Mouse (Mus musculus) cerebral cortex, adult 2 months (tissue): Measurements from ENCODE around the gene Bmp8a.

Experiments
- WGBS: fragments of 180-500 bp; shearing (Covaris S2); methylation state at CpG from one replicate; pipeline ENCODE4 v1.1.7; 2018; 5-methylcytosine and 5-hydroxymethylcytosine counted together

Bmp8a gene

DNA sequence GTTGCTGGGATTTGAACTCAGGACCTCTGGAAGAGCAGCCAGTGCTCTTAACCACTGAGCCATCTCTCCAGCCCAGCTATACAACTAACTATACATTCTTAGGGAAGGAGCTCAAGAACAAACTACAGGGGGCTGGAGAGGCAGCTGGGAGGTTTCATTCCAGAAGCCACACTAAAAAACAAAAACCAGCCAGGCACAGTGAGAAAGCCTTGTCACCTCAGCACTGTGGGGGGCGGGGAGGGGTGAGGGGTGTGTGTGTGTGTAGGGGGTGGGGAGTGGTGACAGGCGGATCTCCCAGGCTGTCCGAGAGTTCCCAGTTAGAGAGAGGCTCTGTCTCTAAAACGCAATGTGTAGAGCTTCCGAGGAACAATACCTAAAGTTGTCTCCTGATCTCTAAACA, 11.7 kb downstream of the Bmp8a start:
- 88% methylated on average over 3 of the region's 5 CpGs for WGBS

DNA sequence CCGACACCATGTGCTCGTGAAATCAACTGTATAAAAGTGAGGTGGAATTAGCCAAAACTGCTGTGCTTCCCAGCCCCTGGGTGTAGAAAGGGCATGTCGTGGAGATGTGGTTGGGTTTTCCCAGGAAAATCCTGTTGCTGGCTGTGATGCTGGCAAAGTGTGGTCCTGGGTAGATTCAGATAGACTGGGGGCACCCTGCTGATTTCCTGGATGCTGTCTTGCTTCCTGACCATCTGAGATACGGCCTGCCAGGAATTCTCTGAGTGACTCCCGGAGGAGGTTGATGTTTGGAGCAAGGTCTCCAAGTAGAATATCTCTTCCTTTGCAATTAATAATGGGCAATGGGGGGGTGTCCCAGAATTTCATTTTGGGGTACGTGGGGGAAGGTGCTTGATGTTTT, 14.1 kb downstream of the Bmp8a start:
- 78% methylated on average over 6 of the region's 6 CpGs for WGBS

- WGBS: 88% methylated on average over 3 of the region's 3 CpGs
These were observed 15.4 kb downstream of the Bmp8a start for GRCm38 (mm10) chr4:123327630-123328029.

DNA sequence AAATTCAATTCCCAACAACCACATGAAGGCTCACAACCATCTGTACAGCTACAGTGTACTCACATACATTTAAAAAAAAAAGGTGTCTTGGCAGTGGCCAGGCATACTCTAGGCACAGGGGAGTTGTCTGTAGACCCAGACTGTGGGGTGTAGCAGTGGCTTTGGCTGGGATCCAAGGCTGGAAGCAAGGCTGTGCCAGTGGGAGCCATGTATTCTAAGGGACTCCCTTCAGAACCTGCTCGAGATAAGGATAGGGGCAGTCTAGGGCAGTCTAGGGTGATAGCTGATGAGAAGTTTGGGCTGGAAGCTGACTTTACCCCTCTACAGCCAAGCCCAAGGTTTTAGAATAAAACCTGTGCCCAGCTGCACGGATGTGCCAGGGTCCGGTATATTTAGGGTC, 17.0 kb downstream of the Bmp8a start:
- WGBS: 80% methylated on average over 3 of the region's 3 CpGs

DNA sequence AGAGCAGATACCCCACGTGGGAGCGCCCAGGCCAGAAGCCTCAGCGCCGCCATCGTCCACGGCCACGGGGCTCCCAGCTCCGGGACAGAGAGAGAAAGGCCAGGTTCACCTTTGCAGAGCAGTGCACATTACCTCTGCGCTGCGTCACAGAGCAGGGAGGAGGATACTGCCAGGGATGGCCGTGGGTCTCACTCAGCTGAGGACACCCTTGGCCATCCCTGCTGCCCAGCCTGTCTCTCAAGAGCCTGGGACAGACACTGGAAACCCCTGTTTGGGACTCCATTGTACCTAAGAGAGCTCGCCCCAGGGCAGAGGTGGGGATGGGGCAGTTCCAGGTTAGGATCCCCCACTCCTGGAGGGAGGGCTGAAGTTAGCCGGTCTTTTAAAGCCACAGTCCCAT, 19.5 kb downstream of the Bmp8a start, which contains the start of gene Oxct2a:
TSS of gene Oxct2a (minus strand) at position 101 of the 400 bp plus-strand sequence.
- 19% methylated on average over 10 of the region's 13 CpGs for WGBS

- 12% methylated on average over 29 of the region's 38 CpGs for WGBS
These were observed 20.1 kb downstream of the Bmp8a start for GRCm38 (mm10) chr4:123322910-123323309.

GRCm38 (mm10) chr4:123314497-123314896, 28.6 kb downstream of the Bmp8a start:
- 95% methylated on average over 3 of the region's 3 CpGs for WGBS

DNA sequence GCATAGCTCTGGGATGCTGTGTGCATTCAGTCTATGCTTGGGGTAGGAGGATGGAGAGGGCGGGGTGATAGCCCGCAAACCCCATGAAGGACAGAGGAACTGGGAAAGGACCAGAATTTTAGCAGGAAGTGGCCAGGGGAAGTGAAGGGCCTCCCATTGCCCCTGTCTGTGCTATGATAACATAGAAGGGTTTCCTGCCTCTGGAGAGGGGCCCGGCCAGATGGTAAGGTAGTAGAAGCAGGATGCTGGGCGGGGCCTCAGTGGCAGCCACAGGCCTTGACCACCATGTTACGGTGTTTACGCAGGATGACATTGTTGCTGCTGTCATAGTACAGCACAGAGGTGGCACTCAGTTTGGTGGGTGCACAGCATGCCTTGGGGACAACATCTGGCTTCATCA, 30.0 kb downstream of the Bmp8a start:
- WGBS: 85% methylated on average over 6 of the region's 6 CpGs

- 94% methylated on average over 7 of the region's 7 CpGs for WGBS
These were observed 31.2 kb downstream of the Bmp8a start for GRCm38 (mm10) chr4:123311845-123312244.

- WGBS: 62% methylated on average over 3 of the region's 3 CpGs
These were observed 34.8 kb downstream of the Bmp8a start for GRCm38 (mm10) chr4:123308292-123308691.

GRCm38 (mm10) chr4:123306999-123307398, 36.1 kb downstream of the Bmp8a start:
- 58% methylated on average over 10 of the region's 10 CpGs for WGBS

DNA sequence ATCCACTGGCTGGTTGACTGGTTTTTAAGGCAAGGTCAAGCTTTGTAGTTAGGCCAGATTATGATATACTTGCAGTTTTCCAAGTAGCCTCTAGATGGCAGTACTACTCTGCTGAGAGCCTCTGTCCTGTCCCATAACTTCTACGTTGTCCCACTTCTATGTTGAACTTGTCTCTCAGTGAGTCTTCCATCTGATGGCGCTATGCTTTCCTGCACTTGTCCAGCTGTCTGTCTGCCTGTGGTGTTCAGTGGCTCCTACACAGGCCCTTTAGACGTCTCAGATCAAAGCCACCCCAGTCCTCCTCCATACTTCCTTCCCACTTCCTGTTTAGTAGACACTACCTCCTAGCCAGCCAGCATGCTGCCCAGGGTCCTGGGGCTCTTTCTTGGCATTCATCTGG, 37.3 kb downstream of the Bmp8a start:
- 7% methylated on average over 3 of the region's 3 CpGs for WGBS

- WGBS: 84% methylated on average over 11 of the region's 11 CpGs
These were observed 43.9 kb downstream of the Bmp8a start for GRCm38 (mm10) chr4:123298980-123299670.

DNA sequence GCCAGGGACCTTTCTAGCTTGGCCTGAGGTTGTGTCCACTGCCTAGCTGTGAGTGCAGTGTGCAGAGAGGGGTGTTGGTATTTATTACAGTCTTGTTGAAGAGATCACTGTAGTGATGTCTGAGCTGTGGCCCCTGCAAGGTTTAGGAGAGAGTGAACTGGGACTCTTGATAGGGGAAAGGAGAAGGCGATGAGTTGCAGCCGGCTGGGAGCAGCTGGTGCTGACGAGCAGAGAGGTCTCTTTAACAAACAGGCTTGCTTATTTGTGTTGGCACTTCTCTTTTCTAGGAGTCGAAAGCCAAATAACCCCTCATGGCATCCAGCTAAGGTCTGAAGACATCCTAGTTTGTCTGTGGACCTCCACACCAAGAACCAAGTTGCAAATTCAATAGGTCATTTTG, 44.8 kb downstream of the Bmp8a start:
- WGBS: 70% methylated on average over 4 of the region's 4 CpGs

GRCm38 (mm10) chr4:123297195-123297960, 45.7 kb downstream of the Bmp8a start:
- WGBS: 85% methylated on average over 22 of the region's 22 CpGs

DNA sequence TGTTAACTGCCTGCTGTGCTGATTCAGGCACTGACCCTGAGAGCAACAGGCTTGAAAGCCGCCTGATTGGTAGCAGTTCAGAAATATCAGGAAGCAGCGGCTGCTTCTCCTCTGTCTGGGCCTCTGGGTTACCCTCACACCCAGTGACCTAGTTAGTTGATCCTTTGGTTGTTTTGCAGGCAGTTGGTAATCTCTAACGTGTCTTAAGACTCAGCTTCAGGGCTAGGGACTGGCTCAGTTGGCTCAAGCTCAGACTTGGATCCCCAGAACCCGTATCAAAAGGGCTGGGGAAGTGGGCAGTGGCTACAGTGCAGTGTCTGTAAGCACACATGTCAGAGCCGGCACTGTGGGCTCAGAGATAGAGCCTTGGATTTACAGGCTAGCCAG, 46.9 kb downstream of the Bmp8a start:
- WGBS: 81% methylated on average over 5 of the region's 5 CpGs

DNA sequence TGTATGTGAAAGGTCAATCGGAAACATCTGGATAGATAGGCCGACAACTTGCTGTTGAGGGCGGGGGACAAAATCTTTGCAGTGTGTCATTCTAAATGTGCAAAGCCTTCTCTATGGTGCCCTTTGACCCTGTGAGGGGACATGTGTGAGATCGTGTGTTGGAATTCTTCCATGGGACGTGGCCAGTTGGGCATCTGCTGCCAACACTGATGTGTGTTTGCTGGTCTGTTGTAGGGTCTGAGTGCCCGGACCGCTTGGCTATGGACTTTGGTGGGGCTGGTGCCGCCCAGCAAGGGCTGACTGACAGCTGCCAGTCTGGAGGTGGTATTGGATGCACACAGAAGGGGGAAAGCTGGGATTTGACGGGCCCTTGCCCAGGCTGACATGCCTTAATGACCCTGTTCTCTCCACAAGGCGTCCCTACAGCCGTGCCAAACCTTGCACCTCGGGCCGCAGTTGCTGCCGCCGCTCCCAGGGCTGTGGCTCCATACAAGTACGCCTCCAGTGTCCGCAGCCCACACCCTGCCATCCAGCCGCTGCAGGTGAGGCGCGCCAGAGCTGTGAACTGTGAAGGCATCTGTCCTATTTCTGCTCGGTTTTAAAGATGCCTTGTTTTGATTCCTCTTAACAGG, 47.4 kb downstream of the Bmp8a start:
- 93% methylated on average over 21 of the region's 21 CpGs for WGBS

DNA sequence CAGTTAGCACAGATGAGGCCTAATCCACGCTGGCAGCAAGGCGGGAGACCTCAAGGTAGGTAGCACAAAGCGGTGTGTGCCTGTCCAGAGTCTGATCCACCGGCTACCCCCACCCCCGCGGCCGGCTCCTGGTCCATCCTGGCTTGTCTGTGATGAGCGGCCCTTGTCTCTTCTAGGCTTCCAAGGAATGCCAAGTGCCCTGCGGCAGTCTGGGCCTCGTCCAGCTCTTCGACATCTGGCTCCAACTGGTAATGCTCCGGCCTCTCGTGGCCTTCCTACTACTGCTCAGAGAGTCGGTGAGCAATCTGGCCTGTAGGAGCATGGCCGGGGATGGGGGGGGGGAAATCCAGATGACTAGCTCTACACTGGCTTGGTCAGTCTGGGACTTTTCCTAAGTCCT, 48.0 kb downstream of the Bmp8a start:
- WGBS: 84% methylated on average over 15 of the region's 15 CpGs

GRCm38 (mm10) chr4:123293661-123294443, 49.2 kb downstream of the Bmp8a start:
- 78% methylated on average over 7 of the region's 7 CpGs for WGBS

DNA sequence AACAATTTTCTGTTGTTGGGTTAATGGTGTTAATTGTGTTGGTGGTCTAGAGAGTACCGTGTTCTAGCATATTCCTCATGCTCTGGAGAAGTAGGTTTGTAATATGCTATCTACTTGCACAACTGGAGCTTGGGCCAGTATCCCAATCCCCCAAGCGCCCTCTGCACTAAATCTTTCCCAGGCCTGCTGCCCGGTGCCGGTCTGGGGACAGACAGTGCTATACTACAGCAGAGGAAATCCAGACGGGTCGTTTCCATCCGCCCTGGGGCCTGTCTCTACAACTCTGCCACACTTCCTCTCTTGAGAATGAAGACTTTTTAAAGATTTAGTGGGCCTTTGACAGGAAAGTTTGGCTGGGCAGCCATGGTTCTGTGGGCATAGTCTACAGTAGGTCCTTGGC, 50.1 kb downstream of the Bmp8a start:
- 92% methylated on average over 7 of the region's 7 CpGs for WGBS

DNA sequence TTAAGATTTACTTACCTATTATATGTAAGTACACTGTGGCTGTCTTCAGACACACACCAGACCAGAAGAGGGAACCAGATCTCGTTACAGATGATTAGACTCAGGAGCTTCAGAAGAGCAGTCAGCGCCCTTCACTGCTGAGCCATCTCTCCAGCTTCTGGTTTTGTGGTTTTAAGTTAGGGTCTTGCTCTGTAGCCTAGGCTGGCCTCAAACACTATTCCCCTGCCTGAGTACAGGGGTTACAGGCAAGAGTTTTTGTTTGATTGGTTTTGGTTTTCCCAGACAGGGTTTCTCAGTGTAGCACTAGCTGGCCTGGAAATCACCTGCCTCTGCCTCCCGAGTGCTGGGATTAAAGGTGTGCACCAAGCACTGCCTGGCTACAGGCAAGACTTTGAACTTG, 50.7 kb downstream of the Bmp8a start:
- WGBS: 86% methylated on average over 3 of the region's 3 CpGs

DNA sequence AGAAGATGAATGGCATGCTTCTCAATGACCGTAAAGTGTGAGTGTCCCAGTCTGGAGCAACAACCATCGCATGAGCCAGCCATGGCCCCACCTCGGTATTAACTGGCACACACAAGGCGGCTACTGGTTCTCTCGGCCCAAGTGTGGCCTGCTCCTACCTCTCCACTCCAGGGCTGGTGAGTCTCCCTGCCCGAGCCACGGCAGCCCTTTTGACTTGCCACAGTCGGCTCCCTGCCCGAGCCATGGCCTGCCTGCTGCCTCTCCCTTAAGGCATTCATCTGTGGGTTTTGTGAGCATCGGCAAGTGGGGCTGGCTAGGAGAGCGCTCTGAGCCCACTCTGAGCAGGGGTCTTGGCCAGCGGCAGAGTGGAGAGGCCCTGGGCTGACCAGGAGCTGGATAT, 54.0 kb downstream of the Bmp8a start:
- 93% methylated on average over 12 of the region's 12 CpGs for WGBS
